ENCODE assay signal across 23 mouse cellular contexts in genomic region chr19:42764398-42764797, GRCm38 (mm10). TPM values are rescaled to one million over a fixed set of nuclear protein-coding genes. Genes with fewer than 3 reads are reported as not detected.
A peak's percentile ranks its signal among the peaks of the same experiment; 100 is the strongest.
DNase-seq lines count a peak whose midpoint lies in the region; ATAC-seq and TF ChIP-seq lines count a peak whose summit lies in the region.
"Had no signal": no experiment of that assay in that cellular context is flagged by ENCODE, and none has a peak within 500 bp of the region (broad histone marks: within the 10 kb centered on the region; RNA-seq: fewer than 3 reads in every experiment).

No protein-coding gene starts in this region.

- DNase-seq in lung, embryonic 14.5 days, result no peak
- no peak for DNase-seq in lung, adult 2 months
- peak; percentile 45 for DNase-seq in ZHBTc4 (ENCODE audit: low read depth, low spot score)
- no peak for DNase-seq in retina, postnatal 1 day
- DNase-seq in cerebellum, adult 2 months, result no peak
- DNase-seq: adrenal gland, postnatal 14 days; cerebellum, adult 18-20 months; cerebellum, postnatal 10 days; embryo, embryonic 11 days; heart, adult 11 months; heart, postnatal 36 days had no signal

- H3K9me3 ChIP-seq in lung, embryonic 14.5 days (ENCODE audit: low read depth, low read length), result no peaks in the 10 kb centered on the region
- no peaks in the 10 kb centered on the region for H3K9me3 ChIP-seq in limb, embryonic 13.5 days
- no peaks in the 10 kb centered on the region for H3K9me3 ChIP-seq in stomach, embryonic 16.5 days (replicated peaks; ENCODE audit: control insufficient read depth, low read length)
- H3K9me3 ChIP-seq: embryonic facial prominence, embryonic 15.5 days; forebrain, embryonic 10.5 days; G1E; heart, embryonic 13.5 days; hindbrain, embryonic 12.5 days had no signal

- no peak overlapping the region for H3K4me2 ChIP-seq in lung, embryonic 14.5 days
- H3K4me2 ChIP-seq in limb, embryonic 13.5 days (replicated peaks), result peak overlapping the region; percentile 15; the same call in 1 of the 2 replicates
- H3K4me2 ChIP-seq in stomach, embryonic 16.5 days (ENCODE audit: low read depth, low read length), result no peak overlapping the region
- H3K4me2 ChIP-seq: embryonic facial prominence, embryonic 15.5 days; heart, embryonic 13.5 days; hindbrain, embryonic 12.5 days had no signal

- H3K9ac ChIP-seq in lung, embryonic 14.5 days, result no peak overlapping the region
- no peak overlapping the region for H3K9ac ChIP-seq in limb, embryonic 13.5 days
- H3K9ac ChIP-seq in stomach, embryonic 16.5 days (ENCODE audit: low read length), result no peak overlapping the region
- H3K9ac ChIP-seq: embryonic facial prominence, embryonic 15.5 days; heart, embryonic 13.5 days; hindbrain, embryonic 12.5 days had no signal

- ATAC-seq in lung, embryonic 14.5 days (ENCODE audit: insufficient read depth), result 0 out of 2 replicates have a peak, but pooled peaks have one; percentile 35
- peak; percentile 75 for ATAC-seq in limb, embryonic 13.5 days (ENCODE audit: low FRiP score, low read depth)
- peak; percentile 48; the same call in 1 of the 2 replicates for ATAC-seq in stomach, embryonic 16.5 days (ENCODE audit: insufficient read depth, low FRiP score)
- ATAC-seq in inflammation-experienced regulatory T-cells, adult 6 months, result no peak
- ATAC-seq: activated CD4-positive, CD25-positive, alpha-beta regulatory T cell, adult 4 months; forebrain, embryonic 14.5 days; hindbrain, postnatal 0 days had no signal

- no peak for TF ChIP-seq CTCF in lung, embryonic 14.5 days (IDR thresholded peaks at IDR 0.05; ENCODE audit: low read depth)
- no peak for TF ChIP-seq CTCF in lung, adult 2 months (IDR thresholded peaks at IDR 0.05; ENCODE audit: insufficient read depth, low read length)
- TF ChIP-seq CTCF in cerebellum, adult 2 months (IDR thresholded peaks at IDR 0.05; ENCODE audit: borderline replicate concordance, insufficient read depth, low read depth, low read length), result no peak

- no peak overlapping the region for H3K27ac ChIP-seq in lung, embryonic 14.5 days (ENCODE audit: low read depth)
- peak overlapping the region; percentile 79; the same call in 1 of the 2 replicates for H3K27ac ChIP-seq in limb, embryonic 13.5 days
- H3K27ac ChIP-seq in stomach, embryonic 16.5 days (ENCODE audit: low read length), result no peak overlapping the region
- H3K27ac ChIP-seq in cerebellum, adult 2 months (ENCODE audit: insufficient read depth, low read length), result no peak overlapping the region
- H3K27ac ChIP-seq: embryonic facial prominence, embryonic 15.5 days; forebrain, embryonic 10.5 days; heart, embryonic 13.5 days; hindbrain, embryonic 12.5 days; hindbrain, postnatal 0 days had no signal

- H3K27me3 ChIP-seq in lung, embryonic 14.5 days (ENCODE audit: insufficient read depth, low read length), result no peaks in the 10 kb centered on the region
- no peaks in the 10 kb centered on the region for H3K27me3 ChIP-seq in limb, embryonic 13.5 days
- H3K27me3 ChIP-seq in stomach, embryonic 16.5 days (ENCODE audit: control insufficient read depth, insufficient read depth, low read length), result no peaks in the 10 kb centered on the region
- no peaks in the 10 kb centered on the region for H3K27me3 ChIP-seq in cerebellum, adult 2 months (ENCODE audit: control insufficient read depth, insufficient read depth, low read length)
- H3K27me3 ChIP-seq: embryonic facial prominence, embryonic 15.5 days; heart, embryonic 13.5 days; hindbrain, embryonic 12.5 days had no signal

- no peaks in the 10 kb centered on the region for H3K4me1 ChIP-seq in lung, embryonic 14.5 days (ENCODE audit: insufficient read depth)
- no peaks in the 10 kb centered on the region for H3K4me1 ChIP-seq in lung, adult 2 months (ENCODE audit: control insufficient read depth, insufficient read depth, low read length)
- peaks cover 17% of the 10 kb centered on the region for H3K4me1 ChIP-seq in limb, embryonic 13.5 days
- H3K4me1 ChIP-seq in stomach, embryonic 16.5 days (ENCODE audit: control insufficient read depth, insufficient read depth, low read length), result 0 out of 2 replicates have a peak, but pooled peaks cover 2% of the 10 kb centered on the region
- H3K4me1 ChIP-seq in cerebellum, adult 2 months (ENCODE audit: control insufficient read depth, insufficient read depth, low read length), result no peaks in the 10 kb centered on the region

- WGBS in lung, embryonic 14.5 days, result 71% methylated on average over 10 of the region's 10 CpGs
- WGBS in lung, adult 2 months, result 84% methylated on average over 10 of the region's 10 CpGs
- WGBS in limb, embryonic 13.5 days, result 42% methylated on average over 10 of the region's 10 CpGs
- 50% methylated on average over 10 of the region's 10 CpGs for WGBS in stomach, embryonic 16.5 days
- 93% methylated on average over 10 of the region's 10 CpGs for WGBS in cerebellum, adult 2 months

- no peak for TF ChIP-seq POLR2A in lung, adult 2 months (IDR thresholded peaks at IDR 0.05; ENCODE audit: borderline replicate concordance, extremely low read depth, low read depth, low read length)
- TF ChIP-seq POLR2A in cerebellum, adult 2 months (IDR thresholded peaks at IDR 0.05; ENCODE audit: borderline replicate concordance, insufficient read depth, low read length), result no peak

- peaks cover 11% of the 10 kb centered on the region; the same call in 1 of the 2 replicates for H3K36me3 ChIP-seq in lung, embryonic 14.5 days (ENCODE audit: insufficient read depth)
- peaks cover 8% of the 10 kb centered on the region; the same call in 1 of the 2 replicates for H3K36me3 ChIP-seq in limb, embryonic 13.5 days
- no peaks in the 10 kb centered on the region for H3K36me3 ChIP-seq in stomach, embryonic 16.5 days (ENCODE audit: control insufficient read depth, insufficient read depth, low read length)

- no peak overlapping the region for H3K4me3 ChIP-seq in lung, embryonic 14.5 days (ENCODE audit: low read depth, low read length)
- H3K4me3 ChIP-seq in lung, adult 2 months (replicated peaks; ENCODE audit: extremely low read depth, low read depth, low read length), result no peak overlapping the region
- H3K4me3 ChIP-seq in limb, embryonic 13.5 days, result no peak overlapping the region
- H3K4me3 ChIP-seq in stomach, embryonic 16.5 days (replicated peaks; ENCODE audit: low read length), result no peak overlapping the region
- no peak overlapping the region for H3K4me3 ChIP-seq in cerebellum, adult 2 months (replicated peaks; ENCODE audit: insufficient read depth, low read depth, low read length)
- H3K4me3 ChIP-seq: embryonic facial prominence, embryonic 15.5 days; erythroblast, embryonic 14.5 days; forebrain, embryonic 10.5 days; heart, embryonic 13.5 days; hindbrain, embryonic 12.5 days had no signal

RNA-seq across cellular contexts. Expression of gene Pyroxd2, which starts 11.8 kb away (rescaled TPM):
- 4.2 and 5.0 TPM in 2 replicates for polyA plus RNA-seq in lung, embryonic 14.5 days (2014; fragmentation: Nextera tagmentation; extraction: Ambion mirVana)
- polyA plus RNA-seq in lung, adult 2 months (2012; rRNA removed), result 5.0 and 5.4 TPM in 2 replicates
- 2.1 and 2.6 TPM in 2 replicates for polyA plus RNA-seq in limb, embryonic 13.5 days (2015; fragmentation: Nextera tagmentation; extraction: Ambion mirVana)
- polyA plus RNA-seq in stomach, embryonic 16.5 days (2015; fragmentation: Nextera tagmentation; extraction: Ambion mirVana), result 5.1 and 5.4 TPM in 2 replicates
- under 1 TPM in 2 of 3 experiments, not detected in 1; 0.38 to 0.55 TPM for polyA plus RNA-seq in inflammation-experienced regulatory T-cells, adult 6 months (2017; shearing (Covaris generic))
- polyA plus RNA-seq in cerebellum, adult 2 months (2012; rRNA removed), result 2.4 and 3.1 TPM in 2 replicates

RNA-seq across cellular contexts. Expression of gene Hps1, which starts 15.4 kb away (rescaled TPM):
- polyA plus RNA-seq in lung, embryonic 14.5 days (2014; fragmentation: Nextera tagmentation; extraction: Ambion mirVana), result 13.7 and 14.8 TPM in 2 replicates
- polyA plus RNA-seq in lung, adult 2 months (2012; rRNA removed), result 16.6 and 18.9 TPM in 2 replicates
- polyA plus RNA-seq in limb, embryonic 13.5 days (2015; fragmentation: Nextera tagmentation; extraction: Ambion mirVana), result 13.5 and 15.2 TPM in 2 replicates
- 14.4 and 15.6 TPM in 2 replicates for polyA plus RNA-seq in stomach, embryonic 16.5 days (2015; fragmentation: Nextera tagmentation; extraction: Ambion mirVana)
- polyA plus RNA-seq in inflammation-experienced regulatory T-cells, adult 6 months (2017; shearing (Covaris generic)), result 10 to 100 TPM in 2 of 3 experiments, 1 to 10 TPM in 1; 9.9 to 12.1 (median 10.1) TPM
- 13.8 and 15.9 TPM in 2 replicates for polyA plus RNA-seq in cerebellum, adult 2 months (2012; rRNA removed)
